Mouse (Mus musculus) embryonic facial prominence, embryonic 15.5 days (tissue): ENCODE data around the gene Vps33b. TPM values are rescaled to one million over a fixed set of nuclear protein-coding genes. Genes with fewer than 3 reads are reported as not detected.
"Not testable (repeated sequence)": the region's sequence is repeated elsewhere in the genome, so short reads cannot be mapped to it uniquely, and the experiment has no call there.

ENCODE experiments used
- ATAC-seq: fragments of 200-750 bp; cut with Nextera tagmentation; 2 replicates; pipeline ENCODE4 v1.8.0; 2017; ENCODE audit warnings: low read depth, moderate TSS enrichment; ENCODE audit not compliant: insufficient number of reproducible peaks, low FRiP score, low TSS enrichment
- H3K27ac ChIP-seq: fragments of 300-500 bp; sonication (generic); replicated peaks from 2 replicates; pipeline ENCODE4 v1.5.1; 2015; ENCODE audit warnings: mild to moderate bottlenecking, inconsistent platforms
- H3K27me3 ChIP-seq: fragments of 300-500 bp; sonication (generic); 2 replicates; pipeline ENCODE4 v1.6.1; 2015; ENCODE audit warnings: inconsistent platforms
- H3K36me3 ChIP-seq: fragments of 300-500 bp; sonication (generic); 2 replicates; pipeline ENCODE4 v1.6.1; 2015; ENCODE audit warnings: mild to moderate bottlenecking, inconsistent platforms
- H3K4me1 ChIP-seq: fragments of 300-500 bp; sonication (generic); 2 replicates; pipeline ENCODE4 v1.6.1; 2015; ENCODE audit warnings: inconsistent platforms
- H3K4me2 ChIP-seq: fragments of 300-500 bp; sonication (generic); replicated peaks from 2 replicates; pipeline ENCODE4 v1.6.1; 2015; ENCODE audit warnings: mild to moderate bottlenecking, inconsistent platforms
- H3K4me3 ChIP-seq: fragments of 300-500 bp; sonication (generic); replicated peaks from 2 replicates; pipeline ENCODE4 v1.5.1; 2015; ENCODE audit warnings: mild to moderate bottlenecking, inconsistent platforms
- H3K9ac ChIP-seq: fragments of 300-500 bp; sonication (generic); 2 replicates; pipeline ENCODE4 v1.6.1; 2015; ENCODE audit warnings: inconsistent platforms
- H3K9me3 ChIP-seq: fragments of 300-500 bp; sonication (generic); replicated peaks from 2 replicates; pipeline ENCODE4 v1.6.1; 2016; ENCODE audit warnings: inconsistent platforms
- WGBS: fragments of 180-500 bp; shearing (Covaris S2); methylation state at CpG from one replicate; pipeline ENCODE4 v1.1.7; 2015; 5-methylcytosine and 5-hydroxymethylcytosine counted together
- polyA plus RNA-seq: library from polyadenylated mRNA; unstranded; fragments of >200 nt; fragmentation: Nextera tagmentation; extraction: Ambion mirVana; gene quantifications from 2 replicates; pipeline ENCODE4 v1.2.1, GENCODE M21; 2015

The Vps33b gene
- polyA plus RNA-seq, 1 experiment from 2014 or later, result 17.1 TPM

- peak; percentile 99 for ATAC-seq
- peak within 1 kb of the TSS; percentile 76 for H3K4me3 ChIP-seq
- 2% methylated on average over 38 of the region's 38 CpGs for WGBS
- peak within 1 kb of the TSS; percentile 75 for H3K4me2 ChIP-seq
- H3K36me3 ChIP-seq, result peaks cover 53% of the 10 kb centered on the region
- H3K9me3 ChIP-seq, result no peaks in the 10 kb centered on the region
- H3K27ac ChIP-seq, result peak within 1 kb of the TSS; percentile 93
- no peaks in the 10 kb centered on the region for H3K27me3 ChIP-seq
- peak within 1 kb of the TSS; percentile 51 for H3K9ac ChIP-seq
- peaks cover 24% of the 10 kb centered on the region for H3K4me1 ChIP-seq
These were observed 54.8 kb downstream of the Vps33b start, which contains the start of gene Rccd1 for GRCm38 (mm10) chr7:80324043-80324815. Gene Rccd1 (minus strand): TSS chr7:80324454.

DNA sequence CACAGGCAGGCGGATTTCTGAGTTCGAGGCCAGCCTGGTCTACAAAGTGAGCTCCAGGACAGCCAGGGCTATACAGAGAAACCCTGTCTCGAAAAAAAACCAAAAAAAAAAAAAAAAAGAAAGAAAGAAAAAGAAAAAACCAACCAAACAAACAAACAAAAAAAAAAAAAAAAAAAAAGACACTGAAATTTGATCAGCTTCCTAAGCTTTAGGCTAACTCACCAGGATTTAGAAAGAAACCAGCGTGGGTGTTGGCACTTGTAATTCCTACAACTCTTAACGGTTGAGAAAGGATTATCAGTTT is 55.3 kb downstream of the Vps33b start:
- Histone ChIP-seq H3K4me1 (peaks cover 24% of the 10 kb centered on the region), H3K4me2 (peak overlapping the region; percentile 75), H3K27ac (peak overlapping the region; percentile 93), H3K4me3 (peak overlapping the region; percentile 76; the same call in 1 of the 2 replicates), H3K36me3 (peaks cover 56% of the 10 kb centered on the region)
- H3K9ac ChIP-seq, H3K9me3 ChIP-seq, H3K27me3 ChIP-seq, ATAC-seq: not testable (repeated sequence)
- 28% methylated on average over 5 of the region's 5 CpGs for WGBS

DNA sequence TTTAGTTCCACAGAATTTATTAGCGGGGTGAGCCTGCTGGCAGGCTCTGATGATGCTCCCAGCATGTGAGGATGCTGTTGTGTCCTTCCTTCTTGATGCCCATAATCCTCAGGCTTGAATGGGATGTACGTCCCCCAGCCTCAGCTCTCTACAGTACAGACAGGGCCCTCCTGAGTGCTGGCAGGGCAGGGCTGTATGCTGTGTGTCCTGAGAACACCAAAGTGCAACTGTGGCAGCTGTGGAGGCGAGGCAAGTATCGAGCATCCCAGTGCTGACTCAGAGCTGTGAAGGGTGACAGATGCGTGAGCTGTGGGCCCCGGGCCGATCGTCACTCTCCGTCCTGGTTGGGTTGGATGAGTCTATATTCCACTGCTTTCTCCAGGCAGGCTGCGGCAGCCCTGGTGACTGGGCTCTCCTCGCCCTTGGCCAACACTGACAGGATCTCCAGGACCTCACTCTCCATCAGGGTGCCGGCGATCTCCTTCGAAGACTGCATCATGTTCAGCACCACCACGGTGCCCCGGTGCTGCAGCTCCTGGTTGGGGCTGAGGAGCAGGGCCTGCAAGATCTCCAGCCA is 55.9 kb downstream of the Vps33b start:
- no peak for ATAC-seq
- H3K9me3 ChIP-seq, result no peaks in the 10 kb centered on the region
- WGBS, result 91% methylated on average over 16 of the region's 16 CpGs
- no peaks in the 10 kb centered on the region for H3K27me3 ChIP-seq
- H3K4me3 ChIP-seq, result no peak overlapping the region
- H3K4me2 ChIP-seq, result no peak overlapping the region
- H3K36me3 ChIP-seq, result peaks cover 56% of the 10 kb centered on the region
- H3K4me1 ChIP-seq, result peaks cover 24% of the 10 kb centered on the region
- H3K27ac ChIP-seq, result peak overlapping the region; percentile 24
- H3K9ac ChIP-seq, result no peak overlapping the region

GRCm38 (mm10) chr7:80326076-80326475 is 56.6 kb downstream of the Vps33b start:
- WGBS, result 95% methylated on average over 19 of the region's 19 CpGs
- no peaks in the 10 kb centered on the region for H3K9me3 ChIP-seq
- H3K9ac ChIP-seq, result no peak overlapping the region
- H3K27ac ChIP-seq, result no peak overlapping the region
- no peak for ATAC-seq
- peaks cover 24% of the 10 kb centered on the region for H3K4me1 ChIP-seq
- no peak overlapping the region for H3K4me3 ChIP-seq
- no peak overlapping the region for H3K4me2 ChIP-seq
- H3K36me3 ChIP-seq, result peaks cover 62% of the 10 kb centered on the region
- no peaks in the 10 kb centered on the region for H3K27me3 ChIP-seq

GRCm38 (mm10) chr7:80330278-80330677 is 60.8 kb downstream of the Vps33b start:
- peaks cover 3% of the 10 kb centered on the region; the same call in 1 of the 2 replicates for H3K4me1 ChIP-seq
- no peak for ATAC-seq
- H3K36me3 ChIP-seq, result peaks cover 100% of the 10 kb centered on the region
- H3K9me3 ChIP-seq, result no peaks in the 10 kb centered on the region
- H3K4me3 ChIP-seq, result no peak overlapping the region
- H3K27me3 ChIP-seq, result no peaks in the 10 kb centered on the region
- H3K9ac ChIP-seq, result no peak overlapping the region
- H3K4me2 ChIP-seq, result no peak overlapping the region
- H3K27ac ChIP-seq, result no peak overlapping the region
- 89% methylated on average over 8 of the region's 8 CpGs for WGBS

GRCm38 (mm10) chr7:80331433-80331832 is 62.0 kb downstream of the Vps33b start:
- Histone ChIP-seq H3K4me3 (no peak overlapping the region), H3K27me3 (no peaks in the 10 kb centered on the region), H3K9me3 (no peaks in the 10 kb centered on the region), H3K4me2 (no peak overlapping the region), H3K4me1 (no peaks in the 10 kb centered on the region), H3K9ac (no peak overlapping the region), H3K27ac (no peak overlapping the region), H3K36me3 (peaks cover 100% of the 10 kb centered on the region)
- no peak for ATAC-seq
- WGBS, result 96% methylated on average over 19 of the region's 19 CpGs

DNA sequence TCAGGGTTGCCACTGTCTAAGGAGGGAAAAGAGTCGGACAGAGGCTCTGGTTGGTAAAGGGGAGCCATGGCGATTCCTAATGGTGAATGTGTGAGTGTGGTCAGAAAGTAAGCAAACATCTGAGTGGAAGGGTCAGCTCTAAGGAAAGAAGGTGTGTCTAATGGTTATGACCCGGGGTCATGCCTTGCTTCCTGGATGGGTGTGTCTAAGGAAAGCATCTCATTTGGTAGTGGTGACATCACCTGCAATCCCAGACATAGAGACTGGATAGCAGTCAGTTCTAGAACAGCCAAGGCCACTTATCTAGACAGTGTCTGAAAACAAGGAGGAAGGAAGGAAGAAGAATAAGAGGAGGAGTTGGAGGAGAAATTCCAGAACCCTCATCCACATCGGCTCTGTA is 65.4 kb downstream of the Vps33b start:
- Histone ChIP-seq H3K27ac (no peak overlapping the region), H3K4me1 (peaks cover 20% of the 10 kb centered on the region), H3K36me3 (peaks cover 74% of the 10 kb centered on the region), H3K27me3 (no peaks in the 10 kb centered on the region), H3K4me2 (no peak overlapping the region), H3K4me3 (no peak overlapping the region), H3K9me3 (no peaks in the 10 kb centered on the region), H3K9ac (no peak overlapping the region)
- ATAC-seq, result no peak
- WGBS, result 86% methylated on average over 4 of the region's 4 CpGs

DNA sequence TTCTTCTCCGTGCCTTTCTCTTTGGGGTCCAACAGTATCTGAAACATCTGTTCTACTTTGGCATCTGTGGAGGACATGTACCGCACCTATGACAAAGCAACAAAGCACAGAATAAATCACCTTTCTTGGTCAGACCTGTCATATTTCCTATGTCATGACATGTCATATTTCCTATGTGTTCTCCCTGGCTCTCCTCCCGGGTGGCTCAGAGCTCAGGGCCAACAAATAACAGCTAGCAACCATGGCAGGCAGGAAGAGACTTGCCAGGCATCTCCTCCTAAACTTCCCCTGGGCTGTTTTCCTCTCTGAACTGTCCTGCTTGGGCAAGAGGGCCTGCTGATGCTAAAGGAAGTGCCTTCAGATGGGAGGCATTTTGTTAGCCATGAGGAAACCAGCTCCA is 67.5 kb downstream of the Vps33b start:
- H3K4me3 ChIP-seq, result no peak overlapping the region
- H3K4me2 ChIP-seq, result no peak overlapping the region
- H3K9ac ChIP-seq, result no peak overlapping the region
- 0 out of 2 replicates have a peak overlapping the region, but pooled peaks have one; percentile 12 for H3K27ac ChIP-seq
- 66% methylated on average over 3 of the region's 3 CpGs for WGBS
- peaks cover 53% of the 10 kb centered on the region for H3K36me3 ChIP-seq
- peaks cover 31% of the 10 kb centered on the region for H3K4me1 ChIP-seq
- no peaks in the 10 kb centered on the region for H3K27me3 ChIP-seq
- no peaks in the 10 kb centered on the region for H3K9me3 ChIP-seq
- no peak for ATAC-seq

GRCm38 (mm10) chr7:80339371-80339770 is 69.9 kb downstream of the Vps33b start:
- H3K27ac ChIP-seq, result 0 out of 2 replicates have a peak overlapping the region, but pooled peaks have one; percentile 4
- H3K4me3 ChIP-seq, result peak overlapping the region; percentile 67
- peak overlapping the region; percentile 52 for H3K9ac ChIP-seq
- H3K9me3 ChIP-seq, result no peaks in the 10 kb centered on the region
- H3K36me3 ChIP-seq, result peaks cover 29% of the 10 kb centered on the region
- no peaks in the 10 kb centered on the region for H3K27me3 ChIP-seq
- H3K4me2 ChIP-seq, result peak overlapping the region; percentile 70
- ATAC-seq, result no peak
- peaks cover 43% of the 10 kb centered on the region for H3K4me1 ChIP-seq
- WGBS, result 6% methylated on average over 17 of the region's 17 CpGs

- ATAC-seq, result peak; percentile 96
- peaks cover 23% of the 10 kb centered on the region for H3K36me3 ChIP-seq
- WGBS, result 0% methylated on average over 45 of the region's 45 CpGs
- peak overlapping the region; percentile 67 for H3K4me3 ChIP-seq
- H3K27ac ChIP-seq, result peak overlapping the region; percentile 94
- no peaks in the 10 kb centered on the region for H3K27me3 ChIP-seq
- H3K4me2 ChIP-seq, result peak overlapping the region; percentile 70
- H3K9me3 ChIP-seq, result no peaks in the 10 kb centered on the region
- H3K9ac ChIP-seq, result peak overlapping the region; percentile 47
- peaks cover 43% of the 10 kb centered on the region for H3K4me1 ChIP-seq
These were observed 70.6 kb downstream of the Vps33b start for GRCm38 (mm10) chr7:80339793-80340628.

DNA sequence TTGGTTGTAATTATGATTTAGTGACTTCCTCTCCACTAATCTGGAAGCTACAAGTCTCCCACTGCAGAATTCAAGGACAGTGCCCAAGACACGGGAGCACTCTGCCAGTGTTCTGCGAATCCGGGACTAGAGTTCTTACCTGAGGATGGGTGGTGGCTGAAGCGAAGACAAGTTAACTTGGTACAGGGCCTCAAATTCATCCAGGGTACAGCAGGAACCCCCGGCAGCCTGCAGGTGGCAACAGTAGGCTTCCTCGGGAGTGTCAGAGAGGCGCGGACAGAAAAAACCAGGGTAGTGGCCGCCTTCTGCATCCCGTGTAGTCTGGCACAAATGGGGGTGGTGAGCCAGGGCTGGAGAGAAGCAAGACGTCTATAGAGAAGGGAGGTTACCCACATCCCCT is 71.3 kb downstream of the Vps33b start, which contains the start of gene Unc45a:
Unc45a (minus strand) TSS at position 213 of the 400 bp plus-strand sequence.
- under 1% methylated on average over 11 of the region's 11 CpGs for WGBS
- ATAC-seq, result peak; percentile 46

More for the DNA sequence above, 71.3 kb downstream of the Vps33b start, which contains the start of gene Unc45a:
- H3K9me3 ChIP-seq, result no peaks in the 10 kb centered on the region
- H3K4me3 ChIP-seq, result peak within 1 kb of the TSS; percentile 67
- H3K36me3 ChIP-seq, result peaks cover 16% of the 10 kb centered on the region
- no peaks in the 10 kb centered on the region for H3K27me3 ChIP-seq
- peak within 1 kb of the TSS; percentile 47 for H3K9ac ChIP-seq
- peaks cover 43% of the 10 kb centered on the region for H3K4me1 ChIP-seq
- H3K27ac ChIP-seq, result peak within 1 kb of the TSS; percentile 94
- peak within 1 kb of the TSS; percentile 70 for H3K4me2 ChIP-seq
